ENCODE assay signal across 19 mouse cellular contexts in the genomic region with DNA sequence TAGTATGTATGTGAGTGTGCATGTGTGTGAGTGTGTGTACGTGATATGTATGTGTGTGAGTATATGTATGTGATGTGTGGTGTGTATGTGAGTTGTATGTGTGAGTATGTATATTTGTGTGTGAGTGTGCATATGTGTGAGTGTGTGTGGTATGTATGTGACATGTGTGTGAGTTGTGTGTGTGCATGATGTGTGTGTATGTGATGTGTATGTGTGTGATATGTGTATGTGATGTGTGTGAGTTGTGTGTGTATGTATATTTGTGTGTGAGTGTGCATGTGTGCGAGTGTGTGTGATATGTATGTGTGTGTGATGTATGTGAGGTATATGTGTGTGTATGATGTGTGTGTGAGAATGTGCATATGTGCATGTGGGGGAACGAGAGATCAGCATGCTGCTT.
DNase-seq lines count a peak whose midpoint lies in the region; ATAC-seq lines count a peak whose summit lies in the region.
"Had no signal": no experiment of that assay in that cellular context is flagged by ENCODE, and none has a peak within 500 bp of the region (broad histone marks: within the 10 kb centered on the region; RNA-seq: fewer than 3 reads in every experiment).

No protein-coding gene starts in this region.

- H3K9me3 ChIP-seq in heart, embryonic 11.5 days (replicated peaks; ENCODE audit: control insufficient read depth, low read length) = no peaks in the 10 kb centered on the region
- no peaks in the 10 kb centered on the region for H3K9me3 ChIP-seq in neural tube, embryonic 13.5 days
- no peaks in the 10 kb centered on the region for H3K9me3 ChIP-seq in neural tube, embryonic 15.5 days (replicated peaks)
- H3K9me3 ChIP-seq: embryonic facial prominence, embryonic 10.5 days; embryonic facial prominence, embryonic 12.5 days had no signal

- peak; percentile 42 for DNase-seq in heart, adult 11 months
- no peak for DNase-seq in lung, postnatal 36 days
- DNase-seq: adrenal gland, adult 8-10 months; adrenal gland, postnatal 14 days; adrenal gland, postnatal 36 days; cerebellum, adult 11-12 months; cerebellum, adult 2 months; cerebellum, adult 9-10 months; cerebellum, postnatal 10 days; cerebellum, postnatal 25 days; forebrain, postnatal 0 days had no signal

- 85% methylated on average over 3 of the region's 3 CpGs for WGBS in heart, embryonic 11.5 days (ENCODE audit: insufficient replicate concordance)
- 96% methylated on average over 3 of the region's 3 CpGs for WGBS in neural tube, embryonic 13.5 days
- WGBS in neural tube, embryonic 15.5 days = 92% methylated on average over 3 of the region's 3 CpGs

- H3K4me3 ChIP-seq in heart, embryonic 11.5 days (ENCODE audit: low read depth, low read length) = no peak overlapping the region
- H3K4me3 ChIP-seq in neural tube, embryonic 13.5 days = no peak overlapping the region
- no peak overlapping the region for H3K4me3 ChIP-seq in neural tube, embryonic 15.5 days (replicated peaks)
- H3K4me3 ChIP-seq: embryonic facial prominence, embryonic 10.5 days; embryonic facial prominence, embryonic 12.5 days had no signal

- H3K4me2 ChIP-seq in heart, embryonic 11.5 days = no peak overlapping the region
- no peak overlapping the region for H3K4me2 ChIP-seq in neural tube, embryonic 13.5 days
- no peak overlapping the region for H3K4me2 ChIP-seq in neural tube, embryonic 15.5 days
- H3K4me2 ChIP-seq: embryonic facial prominence, embryonic 12.5 days had no signal

- no peak overlapping the region for H3K9ac ChIP-seq in heart, embryonic 11.5 days (ENCODE audit: low read depth, low read length)
- peak overlapping the region; percentile 17; the same call in 1 of the 2 replicates for H3K9ac ChIP-seq in neural tube, embryonic 13.5 days
- no peak overlapping the region for H3K9ac ChIP-seq in neural tube, embryonic 15.5 days (replicated peaks)
- H3K9ac ChIP-seq: embryonic facial prominence, embryonic 12.5 days; forebrain, postnatal 0 days had no signal

- no peaks in the 10 kb centered on the region for H3K36me3 ChIP-seq in heart, embryonic 11.5 days (ENCODE audit: control insufficient read depth, insufficient read depth, low read length)
- no peaks in the 10 kb centered on the region for H3K36me3 ChIP-seq in neural tube, embryonic 13.5 days
- no peaks in the 10 kb centered on the region for H3K36me3 ChIP-seq in neural tube, embryonic 15.5 days
- H3K36me3 ChIP-seq: embryonic facial prominence, embryonic 10.5 days had no signal

- H3K27ac ChIP-seq in heart, embryonic 11.5 days (ENCODE audit: low read depth, low read length) = no peak overlapping the region
- no peak overlapping the region for H3K27ac ChIP-seq in neural tube, embryonic 13.5 days (replicated peaks)
- H3K27ac ChIP-seq in neural tube, embryonic 15.5 days (replicated peaks) = no peak overlapping the region
- H3K27ac ChIP-seq: embryonic facial prominence, embryonic 10.5 days; embryonic facial prominence, embryonic 12.5 days had no signal

- no peaks in the 10 kb centered on the region for H3K27me3 ChIP-seq in heart, embryonic 11.5 days (ENCODE audit: control insufficient read depth, insufficient read depth, low read length)
- no peaks in the 10 kb centered on the region for H3K27me3 ChIP-seq in neural tube, embryonic 13.5 days
- H3K27me3 ChIP-seq in neural tube, embryonic 15.5 days (replicated peaks) = no peaks in the 10 kb centered on the region
- H3K27me3 ChIP-seq: embryonic facial prominence, embryonic 12.5 days; Patski had no signal

- no peaks in the 10 kb centered on the region; the same call in 1 of the 2 replicates for H3K4me1 ChIP-seq in heart, embryonic 11.5 days (ENCODE audit: control insufficient read depth, insufficient read depth, low read length)
- peaks cover 30% of the 10 kb centered on the region for H3K4me1 ChIP-seq in neural tube, embryonic 13.5 days (replicated peaks)
- peaks cover 7% of the 10 kb centered on the region for H3K4me1 ChIP-seq in neural tube, embryonic 15.5 days
- H3K4me1 ChIP-seq: embryonic facial prominence, embryonic 10.5 days; embryonic facial prominence, embryonic 12.5 days had no signal

- no peak for ATAC-seq in heart, embryonic 11.5 days (replicated peaks; ENCODE audit: insufficient number of reproducible peaks, low FRiP score, low TSS enrichment)
- ATAC-seq in neural tube, embryonic 13.5 days (ENCODE audit: low read depth) = no peak
- no peak for ATAC-seq in neural tube, embryonic 15.5 days (ENCODE audit: low FRiP score)
- ATAC-seq: activated CD4-positive, CD25-positive, alpha-beta regulatory T cell, adult 4 months; forebrain, embryonic 14.5 days; forebrain, postnatal 0 days; Patski had no signal
